Mouse (Mus musculus) liver, embryonic 12.5 days (tissue): ENCODE data around the gene Klb. TPM values are rescaled to one million over a fixed set of nuclear protein-coding genes. Genes with fewer than 3 reads are reported as not detected.

ENCODE experiments used
- ATAC-seq: fragments of 200-750 bp; cut with Nextera tagmentation; 2 replicates; pipeline ENCODE4 v1.8.0; 2017; ENCODE audit warnings: moderate number of reproducible peaks, mild to moderate bottlenecking, moderate library complexity
- H3K27ac ChIP-seq: fragments of 300-500 bp; sonication (generic); 2 replicates; pipeline ENCODE4 v1.5.1; 2016; ENCODE audit warnings: mild to moderate bottlenecking
- H3K27me3 ChIP-seq: fragments of 300-500 bp; sonication (generic); replicated peaks from 2 replicates; pipeline ENCODE4 v1.6.1; 2016; ENCODE audit warnings: mild to moderate bottlenecking, moderate library complexity
- H3K36me3 ChIP-seq: fragments of 300-500 bp; sonication (generic); 2 replicates; pipeline ENCODE4 v1.6.1; 2016; ENCODE audit warnings: mild to moderate bottlenecking, moderate library complexity
- H3K4me1 ChIP-seq: fragments of 300-500 bp; sonication (generic); 2 replicates; pipeline ENCODE4 v1.6.1; 2016
- H3K4me2 ChIP-seq: fragments of 300-500 bp; sonication (generic); 2 replicates; pipeline ENCODE4 v1.6.1; 2016; ENCODE audit warnings: mild to moderate bottlenecking, moderate library complexity
- H3K4me3 ChIP-seq: fragments of 300-500 bp; sonication (generic); 2 replicates; pipeline ENCODE4 v1.5.1; 2016; ENCODE audit warnings: mild to moderate bottlenecking, moderate library complexity
- H3K9ac ChIP-seq: fragments of 300-500 bp; sonication (generic); 2 replicates; pipeline ENCODE4 v1.6.1; 2016; ENCODE audit warnings: mild to moderate bottlenecking, moderate library complexity
- H3K9me3 ChIP-seq: fragments of 300-500 bp; sonication (generic); replicated peaks from 2 replicates; pipeline ENCODE4 v1.6.1; 2016; ENCODE audit warnings: mild to moderate bottlenecking, moderate library complexity
- WGBS: fragments of 180-500 bp; shearing (Covaris S2); methylation state at CpG from one replicate; pipeline ENCODE4 v1.1.7; 2016; ENCODE audit not compliant: insufficient replicate concordance; 5-methylcytosine and 5-hydroxymethylcytosine counted together
- polyA plus RNA-seq: library from polyadenylated mRNA; unstranded; fragments of >200 nt; fragmentation: Nextera tagmentation; extraction: Ambion mirVana; gene quantifications from 2 replicates; pipeline ENCODE4 v1.2.1, GENCODE M21; 2016

Klb gene
- polyA plus RNA-seq, 1 experiment from 2014 or later = 9.9 TPM

DNA sequence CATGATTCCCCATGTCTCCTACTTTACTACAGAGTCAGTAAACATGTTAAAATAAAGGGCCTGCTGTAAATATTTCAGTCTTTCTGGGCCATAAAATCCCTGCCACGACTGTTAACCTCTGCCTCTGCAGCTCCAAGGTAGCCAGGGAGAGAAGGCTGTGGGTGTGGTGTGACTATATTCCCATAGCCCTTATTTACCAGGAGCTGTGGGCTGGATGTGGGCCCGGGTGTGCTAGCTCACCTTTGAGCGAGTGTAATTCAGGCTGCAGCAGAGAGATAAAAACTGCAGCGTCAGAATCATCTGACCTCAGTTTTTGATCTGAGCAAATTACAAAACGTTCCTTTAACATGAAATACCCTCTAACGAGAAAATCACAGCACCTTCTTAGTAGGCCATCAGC is 72.7 kb downstream of the Klb start:
- H3K4me3 ChIP-seq = no peak overlapping the region
- H3K27me3 ChIP-seq = no peaks in the 10 kb centered on the region
- WGBS = 36% methylated on average over 6 of the region's 6 CpGs
- H3K9me3 ChIP-seq = no peaks in the 10 kb centered on the region
- no peak overlapping the region for H3K27ac ChIP-seq
- H3K36me3 ChIP-seq = peaks cover 28% of the 10 kb centered on the region; the same call in 1 of the 2 replicates
- no peak overlapping the region for H3K4me2 ChIP-seq
- H3K4me1 ChIP-seq = peaks cover 35% of the 10 kb centered on the region
- no peak overlapping the region for H3K9ac ChIP-seq
- ATAC-seq = 0 out of 2 replicates have a peak, but pooled peaks have one; percentile 55

DNA sequence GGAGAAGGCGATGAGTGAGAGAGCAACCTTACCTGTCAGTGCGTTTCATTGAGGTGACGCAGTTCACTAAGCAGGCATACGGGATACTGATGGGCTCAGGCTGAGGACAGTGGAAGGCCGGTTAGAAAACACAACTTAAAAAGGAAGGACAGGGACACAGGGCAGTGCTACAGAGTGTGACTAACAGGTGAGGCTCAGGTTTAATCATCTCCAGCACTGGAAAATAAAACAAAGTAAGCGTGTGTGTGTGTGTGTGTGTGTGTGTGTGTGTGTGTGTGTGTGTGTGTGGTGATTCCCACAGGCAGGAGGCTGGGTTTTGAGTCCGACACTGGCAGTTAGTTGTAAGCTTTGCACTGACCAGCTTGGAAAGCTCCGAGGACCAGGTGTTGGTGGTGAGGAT is 74.7 kb downstream of the Klb start:
- H3K4me1 ChIP-seq = peaks cover 23% of the 10 kb centered on the region
- peaks cover 25% of the 10 kb centered on the region for H3K36me3 ChIP-seq
- H3K4me2 ChIP-seq = no peak overlapping the region
- WGBS = 84% methylated on average over 8 of the region's 8 CpGs
- no peak for ATAC-seq
- no peak overlapping the region for H3K27ac ChIP-seq
- H3K9me3 ChIP-seq = no peaks in the 10 kb centered on the region
- no peaks in the 10 kb centered on the region for H3K27me3 ChIP-seq
- H3K9ac ChIP-seq = no peak overlapping the region
- no peak overlapping the region for H3K4me3 ChIP-seq

DNA sequence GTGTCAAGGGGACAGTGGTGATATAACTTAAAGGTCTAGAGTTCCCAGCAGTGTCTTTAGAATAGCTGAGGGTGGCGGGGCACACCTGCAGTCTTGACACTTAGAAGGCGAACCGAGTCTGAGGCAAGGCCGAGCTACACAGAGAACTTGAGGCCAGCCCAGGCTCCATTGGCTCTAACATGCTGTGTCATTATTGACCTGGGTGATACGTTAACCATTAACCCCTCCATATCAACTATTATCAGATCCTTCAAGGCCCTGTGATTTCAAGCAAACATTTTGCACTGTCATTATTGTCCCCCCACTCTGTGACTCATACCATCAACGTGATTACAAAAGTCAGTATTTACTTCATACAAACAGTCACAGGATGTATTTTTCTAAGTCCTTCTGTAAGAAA is 76.1 kb downstream of the Klb start:
- peaks cover 19% of the 10 kb centered on the region for H3K4me1 ChIP-seq
- no peak for ATAC-seq
- H3K27ac ChIP-seq = no peak overlapping the region
- H3K36me3 ChIP-seq = peaks cover 21% of the 10 kb centered on the region
- H3K4me2 ChIP-seq = no peak overlapping the region
- no peaks in the 10 kb centered on the region for H3K9me3 ChIP-seq
- 52% methylated on average over 6 of the region's 6 CpGs for WGBS
- no peak overlapping the region for H3K4me3 ChIP-seq
- H3K27me3 ChIP-seq = no peaks in the 10 kb centered on the region
- no peak overlapping the region for H3K9ac ChIP-seq

DNA sequence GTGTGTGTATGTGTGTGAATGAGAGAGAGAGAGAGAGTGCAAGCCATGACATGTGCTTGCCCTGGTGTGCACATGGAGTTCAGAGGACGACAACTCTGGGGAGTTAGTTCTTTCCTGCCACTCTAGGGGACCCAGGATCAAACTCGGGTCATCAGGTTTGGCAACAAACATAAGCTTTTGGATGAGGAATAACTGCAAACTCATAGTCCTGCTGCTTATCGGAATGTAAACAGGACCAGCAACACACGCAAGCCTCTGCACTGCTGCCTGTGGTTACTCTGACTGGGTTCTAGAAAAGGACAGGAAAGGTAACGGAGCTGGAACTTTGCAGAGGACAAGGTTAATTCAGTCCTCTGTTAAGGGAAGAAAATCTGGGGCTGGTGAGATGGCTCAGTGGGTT is 77.1 kb downstream of the Klb start:
- Histone ChIP-seq H3K27ac (no peak overlapping the region), H3K27me3 (no peaks in the 10 kb centered on the region), H3K9me3 (no peaks in the 10 kb centered on the region), H3K4me3 (no peak overlapping the region), H3K36me3 (peaks cover 21% of the 10 kb centered on the region), H3K4me2 (no peak overlapping the region), H3K4me1 (peaks cover 13% of the 10 kb centered on the region), H3K9ac (no peak overlapping the region)
- no peak for ATAC-seq
- 74% methylated on average over 5 of the region's 5 CpGs for WGBS

DNA sequence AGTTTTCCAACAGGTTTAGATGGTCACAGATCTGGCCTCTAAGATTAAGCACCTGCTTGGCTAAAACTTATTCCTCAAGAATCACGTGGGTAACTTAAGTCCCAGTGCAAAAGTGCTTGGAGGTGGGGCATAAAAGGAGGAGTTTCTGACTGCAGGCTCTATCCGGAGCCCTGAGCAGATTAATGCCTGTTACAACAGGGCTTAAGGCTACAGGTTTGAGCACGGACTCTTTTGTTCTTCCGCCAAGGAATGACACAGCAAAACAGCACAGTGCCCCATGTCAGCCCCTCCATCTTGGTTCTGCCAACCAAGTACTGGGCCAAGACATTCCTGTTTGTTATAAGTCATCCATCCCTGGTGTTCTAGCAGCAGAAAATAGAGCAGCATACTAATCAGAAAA is 80.2 kb downstream of the Klb start:
- WGBS = 43% methylated on average over 4 of the region's 4 CpGs
- Histone ChIP-seq H3K4me1 (0 out of 2 replicates have a peak, but pooled peaks cover 3% of the 10 kb centered on the region), H3K4me3 (no peak overlapping the region), H3K27ac (no peak overlapping the region), H3K9me3 (no peaks in the 10 kb centered on the region), H3K27me3 (no peaks in the 10 kb centered on the region), H3K9ac (no peak overlapping the region; the same call in 1 of the 2 replicates), H3K4me2 (no peak overlapping the region), H3K36me3 (peaks cover 7% of the 10 kb centered on the region)
- no peak for ATAC-seq

DNA sequence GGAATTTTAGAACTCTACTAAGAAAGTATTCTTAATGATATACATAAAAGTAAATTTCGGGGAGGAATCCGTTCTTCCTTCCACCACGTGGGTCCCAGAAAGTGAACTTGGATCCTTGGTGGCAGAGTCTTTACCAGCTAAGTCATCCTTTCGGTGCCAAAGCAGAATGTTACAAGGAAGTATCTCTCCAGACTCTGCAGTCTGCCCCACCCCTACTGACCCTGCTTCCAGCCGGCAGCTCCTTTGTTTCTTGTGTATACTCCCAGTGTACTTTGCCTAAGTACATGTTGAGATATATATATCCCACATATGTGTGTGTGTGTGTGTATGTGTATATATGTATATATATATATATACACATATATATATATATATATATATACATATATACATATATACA is 81.3 kb downstream of the Klb start:
- Histone ChIP-seq H3K9me3 (no peaks in the 10 kb centered on the region), H3K27ac (no peak overlapping the region), H3K4me3 (no peak overlapping the region), H3K36me3 (peaks cover 3% of the 10 kb centered on the region), H3K9ac (no peak overlapping the region), H3K4me2 (no peak overlapping the region), H3K27me3 (no peaks in the 10 kb centered on the region), H3K4me1 (peaks cover 2% of the 10 kb centered on the region; the same call in 1 of the 2 replicates)
- no peak for ATAC-seq
- WGBS = 78% methylated on average over 5 of the region's 5 CpGs

Other genes with a start within 250 kb of the Klb start
- 6.9 and 8.0 TPM in 2 replicates for gene Klhl5, start 240.8 kb upstream of the Klb start, polyA plus RNA-seq
- gene Wdr19, start 148.6 kb upstream of the Klb start, polyA plus RNA-seq = 1.3 and 2.0 TPM in 2 replicates
- gene Rfc1, start 12.6 kb upstream of the Klb start, polyA plus RNA-seq = 58.1 and 59.3 TPM in 2 replicates
- gene Rpl9, start 43.1 kb downstream of the Klb start, polyA plus RNA-seq = 867 and 884 TPM in 2 replicates
- 51.7 and 54.8 TPM in 2 replicates for gene Lias, start 43.2 kb downstream of the Klb start, polyA plus RNA-seq
- 24.1 and 26.3 TPM in 2 replicates for gene Ugdh, start 87.6 kb downstream of the Klb start, polyA plus RNA-seq
- gene Gm43552, start 144.5 kb downstream of the Klb start, polyA plus RNA-seq = not detected in 2 replicates
- 45.5 and 47.4 TPM in 2 replicates for gene Smim14, start 188.9 kb downstream of the Klb start, polyA plus RNA-seq
- gene Ube2k, start 188.9 kb downstream of the Klb start, polyA plus RNA-seq = 136 and 137 TPM in 2 replicates